Mouse (Mus musculus) megakaryocyte, embryonic 14.5 days (primary cell): ENCODE data around the gene Tbce. TPM values are rescaled to one million over a fixed set of nuclear protein-coding genes. Genes with fewer than 3 reads are reported as not detected.
A peak's percentile ranks its signal among the peaks of the same experiment; 100 is the strongest.
"Not testable (repeated sequence)": the region's sequence is repeated elsewhere in the genome, so short reads cannot be mapped to it uniquely, and the experiment has no call there.

ENCODE experiments used
- H3K27me3 ChIP-seq: replicated peaks from 2 replicates; pipeline ENCODE3; 2012; ENCODE audit warnings: inconsistent platforms
- H3K36me3 ChIP-seq: replicated peaks from 2 replicates; pipeline ENCODE3; 2012; ENCODE audit warnings: low read length, inconsistent platforms, mixed read lengths
- H3K4me1 ChIP-seq: 2 replicates; pipeline ENCODE4 v1.6.1; 2012; ENCODE audit warnings: inconsistent platforms
- H3K4me3 ChIP-seq: replicated peaks from 2 replicates; pipeline ENCODE3; 2012; ENCODE audit warnings: moderate library complexity, mild to moderate bottlenecking, inconsistent platforms
- H3K9me3 ChIP-seq: 2 replicates; pipeline ENCODE4 v1.6.1; 2012; ENCODE audit warnings: inconsistent platforms
- FLI1 ChIP-seq: IDR thresholded peaks from 2 replicates; pipeline ENCODE4 v1.6.1; 2012; ENCODE audit warnings: low read length, inconsistent platforms, mixed read lengths
- GATA1 ChIP-seq: IDR thresholded peaks from 3 replicates; pipeline ENCODE4 v1.6.1; 2012; ENCODE audit warnings: mixed read lengths, low read length, inconsistent platforms, borderline replicate concordance
- polyA plus RNA-seq: library from polyadenylated mRNA; stranded (reverse); fragments of >175 nt; gene quantifications from 2 replicates; pipeline ENCODE4 v1.2.3, GENCODE M21; 2012; ENCODE audit warnings: low replicate concordance; ENCODE audit not compliant: insufficient read depth

Gene Tbce
- polyA plus RNA-seq, 1 experiment: 1.3 TPM

DNA sequence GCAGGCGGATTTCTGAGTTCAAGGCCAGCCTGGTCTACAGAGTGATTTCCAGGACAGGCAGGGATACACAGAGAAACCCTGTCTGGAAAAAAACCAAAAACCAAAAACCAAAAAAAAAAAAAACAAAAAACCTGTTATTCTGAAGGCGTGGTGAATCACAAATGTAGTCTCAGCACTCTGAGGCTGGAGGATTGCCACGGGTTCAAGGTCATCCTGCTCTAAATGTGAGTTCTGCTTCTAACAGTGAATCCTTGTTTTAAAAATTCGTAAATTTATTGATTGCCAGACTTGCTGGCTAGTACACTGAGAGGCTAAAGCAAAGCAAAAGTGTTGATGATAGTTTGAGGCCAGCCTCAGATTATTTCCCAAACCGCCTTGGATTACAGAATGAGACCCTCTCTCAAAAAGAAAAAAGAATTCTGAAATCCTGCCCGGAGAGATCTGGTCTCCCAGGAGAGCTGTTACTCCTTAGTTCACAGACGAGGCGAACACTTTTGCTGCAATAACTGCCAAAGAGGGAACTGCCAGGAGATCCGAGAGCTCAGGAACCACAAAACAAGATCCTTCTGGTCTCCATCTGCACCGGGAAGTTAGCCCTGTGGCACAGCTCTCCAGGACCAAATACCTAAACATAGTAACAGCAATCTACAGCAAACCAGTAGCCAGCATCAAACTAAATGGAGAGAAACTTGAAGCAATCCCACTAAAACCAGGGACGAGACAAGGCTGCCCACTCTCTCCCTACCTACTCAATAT lies 3.4 kb downstream of the Tbce start:
- TF ChIP-seq FLI1 (no peak), GATA1 (no peak)
- no peaks in the 10 kb centered on the region for H3K9me3 ChIP-seq
- H3K27me3 ChIP-seq: no peaks in the 10 kb centered on the region
- no peak overlapping the region for H3K4me3 ChIP-seq
- peaks cover 11% of the 10 kb centered on the region for H3K36me3 ChIP-seq
- peaks cover 79% of the 10 kb centered on the region for H3K4me1 ChIP-seq

DNA sequence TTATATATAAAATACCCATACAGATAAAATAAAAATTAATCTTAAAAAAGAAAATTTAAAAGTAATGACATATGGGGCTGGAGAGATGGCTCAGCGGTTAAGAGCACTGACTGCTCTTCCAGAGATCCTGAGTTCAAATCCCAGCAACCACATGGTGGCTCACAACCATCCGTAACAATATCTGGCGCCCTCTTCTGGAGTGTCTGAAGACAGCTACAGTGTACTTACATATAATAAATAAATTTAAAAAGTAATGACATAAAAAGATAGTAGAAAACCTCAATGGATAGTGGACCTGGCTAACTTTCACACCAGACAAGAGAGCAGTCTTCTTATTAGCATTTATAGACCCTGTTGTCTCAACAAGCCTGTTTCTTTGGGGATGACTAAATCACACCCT lies 4.1 kb downstream of the Tbce start:
- H3K4me3 ChIP-seq, H3K9me3 ChIP-seq, H3K27me3 ChIP-seq: not testable (repeated sequence)
- H3K36me3 ChIP-seq: peaks cover 14% of the 10 kb centered on the region
- H3K4me1 ChIP-seq: peaks cover 80% of the 10 kb centered on the region

DNA sequence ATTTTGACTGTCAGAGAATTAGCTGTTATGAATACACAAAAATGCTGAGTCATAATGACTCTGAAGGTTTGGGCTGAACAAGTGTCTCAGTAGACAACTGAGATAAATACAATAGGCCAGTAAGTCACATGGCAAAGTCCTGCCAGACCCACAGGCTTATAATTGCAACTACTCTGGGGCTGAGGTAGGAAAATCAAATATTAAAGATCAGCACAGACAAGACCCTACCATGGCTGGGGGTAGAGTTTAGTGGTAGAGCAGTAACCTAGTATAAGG lies 5.4 kb downstream of the Tbce start:
- no peaks in the 10 kb centered on the region for H3K9me3 ChIP-seq
- H3K36me3 ChIP-seq: peaks cover 24% of the 10 kb centered on the region
- TF ChIP-seq FLI1: no peak
- no peak for TF ChIP-seq GATA1
- peak overlapping the region; percentile 80 for H3K4me3 ChIP-seq
- no peaks in the 10 kb centered on the region for H3K27me3 ChIP-seq
- H3K4me1 ChIP-seq: peaks cover 87% of the 10 kb centered on the region

DNA sequence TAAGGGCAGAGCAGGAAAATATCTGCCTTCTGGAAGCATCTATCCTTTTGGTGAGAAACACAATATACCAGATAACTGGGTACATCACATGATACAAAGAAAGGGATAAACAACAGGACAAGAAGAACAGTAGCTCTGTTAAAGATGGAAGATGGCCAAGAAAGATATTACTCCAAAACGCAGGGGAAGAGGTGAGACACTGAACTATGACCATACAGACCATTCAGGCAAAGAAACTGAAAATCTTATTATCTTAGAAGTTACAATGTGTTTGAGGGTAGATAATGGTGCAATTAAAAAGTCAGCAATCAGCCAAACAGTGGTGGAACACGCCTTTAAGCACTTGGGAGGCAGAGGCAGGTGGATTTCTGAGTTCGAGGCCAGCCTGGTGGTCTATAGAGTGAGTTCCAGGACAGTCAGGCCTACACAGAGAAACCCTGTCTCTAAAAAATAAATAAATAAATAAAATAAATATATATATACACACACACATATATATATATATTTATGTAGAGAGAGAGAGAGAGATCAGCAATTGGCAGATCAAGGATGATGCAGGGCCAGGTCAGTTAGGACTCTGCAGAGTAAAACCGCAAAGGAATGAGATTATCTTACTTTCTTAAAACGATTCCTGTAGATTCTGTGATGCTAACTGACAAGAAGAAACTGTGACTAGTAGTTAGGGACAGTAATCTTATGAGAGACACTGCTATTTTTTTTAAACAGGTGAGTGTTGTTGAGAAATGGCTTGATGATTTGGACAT lies 5.9 kb downstream of the Tbce start:
- TF ChIP-seq GATA1: no peak
- no peak for TF ChIP-seq FLI1
- H3K36me3 ChIP-seq: peaks cover 29% of the 10 kb centered on the region
- H3K27me3 ChIP-seq: no peaks in the 10 kb centered on the region
- peaks cover 83% of the 10 kb centered on the region for H3K4me1 ChIP-seq
- H3K4me3 ChIP-seq: peak overlapping the region; percentile 80
- no peaks in the 10 kb centered on the region for H3K9me3 ChIP-seq

DNA sequence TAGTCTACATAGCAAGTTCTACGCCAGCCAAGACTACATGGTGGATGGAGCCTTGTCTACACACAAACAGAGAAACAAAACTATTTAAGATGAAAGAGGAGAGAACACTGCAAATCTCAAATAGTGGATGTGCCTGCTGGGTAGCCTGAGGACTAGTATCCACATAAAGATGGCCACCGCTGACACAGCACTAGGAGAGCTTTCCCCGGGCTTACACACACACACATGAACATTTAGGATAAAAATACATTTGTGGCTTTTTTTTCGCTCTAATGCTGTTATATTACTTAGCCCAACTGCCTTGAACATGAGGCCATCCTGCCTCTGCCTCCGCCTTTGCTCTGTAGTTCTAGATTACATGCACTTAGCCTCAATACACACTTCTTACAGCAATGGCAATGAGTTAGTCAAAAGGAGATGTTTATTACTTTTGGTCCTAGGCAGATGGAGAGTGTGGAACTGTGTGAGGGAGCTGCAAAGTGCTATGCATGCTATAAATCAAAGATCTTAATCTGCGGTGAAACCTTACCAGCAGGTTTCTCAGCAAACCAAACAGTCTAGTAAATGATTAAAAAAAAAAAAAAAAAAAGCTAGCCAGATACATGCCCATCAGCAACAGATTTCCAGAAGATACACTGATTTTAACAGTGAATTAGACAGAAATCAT lies 13.2 kb downstream of the Tbce start:
- Histone ChIP-seq H3K4me3 (no peak overlapping the region), H3K4me1 (peaks cover 31% of the 10 kb centered on the region), H3K36me3 (peaks cover 54% of the 10 kb centered on the region), H3K27me3 (no peaks in the 10 kb centered on the region), H3K9me3 (no peaks in the 10 kb centered on the region)
- TF ChIP-seq GATA1 (no peak), FLI1 (no peak)

DNA sequence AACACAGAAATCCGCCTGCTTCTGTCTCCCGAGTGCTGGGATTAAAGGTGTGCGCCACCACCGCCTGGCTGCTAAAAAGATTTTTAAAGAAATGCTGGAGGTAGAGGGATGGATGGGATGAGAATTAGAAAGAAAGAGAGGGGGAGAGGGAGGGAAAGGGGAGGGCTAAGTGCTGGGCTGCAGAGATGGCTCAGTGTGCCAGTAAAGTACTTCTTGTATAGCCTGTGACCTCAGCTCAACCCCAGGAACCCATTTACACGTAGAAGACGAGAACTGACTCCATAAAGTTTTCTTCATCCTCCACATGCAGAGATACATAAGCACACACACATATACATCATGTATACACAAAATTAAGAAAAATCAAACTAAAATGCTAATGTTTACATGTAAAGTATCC lies 13.9 kb downstream of the Tbce start:
- Histone ChIP-seq H3K9me3 (no peaks in the 10 kb centered on the region), H3K27me3 (no peaks in the 10 kb centered on the region), H3K4me1 (peaks cover 23% of the 10 kb centered on the region), H3K4me3 (no peak overlapping the region), H3K36me3 (peaks cover 48% of the 10 kb centered on the region)
- TF ChIP-seq FLI1 (no peak), GATA1 (no peak)

DNA sequence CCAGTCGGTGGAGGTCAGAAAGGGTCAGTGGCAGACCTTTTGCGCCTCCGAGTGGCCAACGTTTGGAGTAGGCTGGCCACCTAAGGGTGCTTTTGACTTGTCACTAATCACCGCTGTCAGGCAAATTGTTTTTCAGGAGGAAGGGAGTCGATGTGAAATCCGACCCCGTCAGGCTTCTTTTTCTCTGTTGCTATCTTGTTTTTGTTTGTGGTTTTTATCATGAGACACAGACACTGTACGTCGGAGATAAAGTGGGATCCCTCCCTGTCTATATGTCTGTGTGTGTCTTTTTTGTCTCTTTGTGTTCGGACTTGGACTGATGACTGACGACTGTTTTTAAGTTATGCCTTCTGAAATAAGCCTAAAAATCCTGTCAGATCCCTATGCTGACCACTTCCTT lies 18.0 kb downstream of the Tbce start:
- H3K4me3 ChIP-seq, H3K9me3 ChIP-seq, H3K27me3 ChIP-seq: not testable (repeated sequence)
- H3K4me1 ChIP-seq: peaks cover 18% of the 10 kb centered on the region
- H3K36me3 ChIP-seq: peaks cover 46% of the 10 kb centered on the region

DNA sequence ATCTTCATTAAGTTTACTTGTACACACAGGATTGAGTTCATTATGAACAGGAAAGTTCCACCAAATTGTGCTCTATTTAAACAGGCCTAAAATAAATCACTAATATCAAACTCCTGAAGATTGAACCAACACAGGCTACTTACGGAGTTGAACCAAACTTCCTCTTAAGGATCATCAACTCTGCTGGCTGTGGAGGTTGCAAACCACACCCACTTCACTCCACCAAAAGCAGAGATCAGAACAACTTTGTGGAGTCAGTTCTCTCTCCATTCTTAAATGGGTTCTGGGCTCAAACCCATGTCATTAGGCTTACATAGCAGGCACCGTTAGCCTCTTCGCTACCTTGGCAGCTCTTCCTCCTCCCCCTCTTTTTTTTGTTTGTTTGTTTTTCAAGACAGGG lies 20.6 kb downstream of the Tbce start:
- H3K27me3 ChIP-seq: no peaks in the 10 kb centered on the region
- TF ChIP-seq FLI1 (no peak), GATA1 (no peak)
- peaks cover 60% of the 10 kb centered on the region for H3K36me3 ChIP-seq
- no peaks in the 10 kb centered on the region for H3K9me3 ChIP-seq
- no peak overlapping the region for H3K4me3 ChIP-seq
- peaks cover 13% of the 10 kb centered on the region for H3K4me1 ChIP-seq

DNA sequence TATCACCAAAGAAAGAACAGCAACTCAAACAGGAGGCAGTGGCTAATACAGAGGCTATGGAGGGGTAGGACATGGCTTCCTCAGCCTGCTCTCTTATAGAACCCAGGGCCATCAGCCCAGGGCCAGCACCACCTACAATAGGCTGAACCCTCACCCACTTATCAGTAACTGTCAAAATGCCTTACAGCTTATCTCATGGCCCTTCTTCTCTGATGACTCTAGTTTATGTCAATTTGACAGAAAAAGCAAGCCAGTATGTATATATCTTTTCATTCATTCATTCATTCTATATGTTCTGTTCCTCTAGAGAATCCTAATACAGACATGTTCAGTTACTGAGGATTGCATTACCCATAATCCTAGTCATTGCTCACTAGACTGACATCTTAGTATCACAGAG lies 21.2 kb downstream of the Tbce start:
- Histone ChIP-seq H3K9me3 (no peaks in the 10 kb centered on the region), H3K4me3 (no peak overlapping the region), H3K4me1 (peaks cover 16% of the 10 kb centered on the region), H3K36me3 (peaks cover 64% of the 10 kb centered on the region), H3K27me3 (no peaks in the 10 kb centered on the region)
- TF ChIP-seq GATA1 (no peak), FLI1 (no peak)

DNA sequence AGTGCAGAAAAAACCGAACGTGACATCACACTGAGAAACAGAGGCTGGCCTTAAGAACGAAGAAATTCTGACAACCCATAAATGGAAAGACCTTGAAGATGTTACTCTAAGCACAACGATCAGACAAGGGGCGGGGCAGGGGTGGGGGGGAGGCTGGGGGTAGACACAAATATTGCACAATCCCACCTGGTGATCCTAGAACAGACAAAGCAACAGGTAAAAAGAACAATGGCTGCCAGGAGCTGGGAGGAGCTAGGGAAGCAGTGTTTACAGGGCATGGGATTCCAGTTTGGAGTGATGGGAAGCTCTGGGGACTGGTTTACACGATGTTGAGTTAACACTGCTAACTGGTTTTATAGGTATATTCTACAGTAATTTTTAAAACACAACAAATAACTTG lies 23.8 kb downstream of the Tbce start:
- H3K36me3 ChIP-seq: peaks cover 89% of the 10 kb centered on the region
- peaks cover 39% of the 10 kb centered on the region for H3K4me1 ChIP-seq
- no peaks in the 10 kb centered on the region for H3K9me3 ChIP-seq
- H3K4me3 ChIP-seq: no peak overlapping the region
- TF ChIP-seq FLI1 (no peak), GATA1 (no peak)
- H3K27me3 ChIP-seq: no peaks in the 10 kb centered on the region
